Mouse (Mus musculus) limb, embryonic 11.5 days (tissue): ENCODE results near the gene Rcc1l. TPM values are rescaled to one million over a fixed set of nuclear protein-coding genes. Genes with fewer than 3 reads are reported as not detected.

Experiments used
- ATAC-seq: fragments of 200-750 bp; cut with Nextera tagmentation; 2 replicates; pipeline ENCODE4 v1.8.0; 2017; ENCODE audit warnings: low read depth; ENCODE audit not compliant: insufficient number of reproducible peaks, low FRiP score, low TSS enrichment
- DNase-seq: peaks from one replicate; pipeline ENCODE4 v3.0.0-alpha.2; 2015; ENCODE audit warnings: low spot score
- H3K27ac ChIP-seq: fragments of 300-500 bp; sonication (generic); replicated peaks from 2 replicates; pipeline ENCODE4 v1.5.1; 2014; ENCODE audit warnings: low read depth, mild to moderate bottlenecking, low read length
- H3K27me3 ChIP-seq: fragments of 300-500 bp; sonication (generic); 2 replicates; pipeline ENCODE4 v1.6.1; 2014; ENCODE audit warnings: mild to moderate bottlenecking, low read length, mixed read lengths; ENCODE audit not compliant: control insufficient read depth, insufficient read depth
- H3K36me3 ChIP-seq: fragments of 300-500 bp; sonication (generic); 2 replicates; pipeline ENCODE4 v1.6.1; 2014; ENCODE audit warnings: mild to moderate bottlenecking, low read length, moderate library complexity, mixed read lengths; ENCODE audit not compliant: control insufficient read depth, insufficient read depth
- H3K4me1 ChIP-seq: fragments of 300-500 bp; sonication (generic); 2 replicates; pipeline ENCODE4 v1.6.1; 2014; ENCODE audit warnings: low read length, mixed read lengths; ENCODE audit not compliant: control insufficient read depth, insufficient read depth
- H3K4me2 ChIP-seq: fragments of 300-500 bp; sonication (generic); 2 replicates; pipeline ENCODE4 v1.6.1; 2014; ENCODE audit warnings: low read depth, mild to moderate bottlenecking, moderate library complexity; ENCODE audit not compliant: severe bottlenecking
- H3K4me3 ChIP-seq: fragments of 300-500 bp; sonication (generic); 2 replicates; pipeline ENCODE4 v1.5.1; 2014; ENCODE audit warnings: low read depth, low read length
- H3K9ac ChIP-seq: fragments of 300-500 bp; sonication (generic); 2 replicates; pipeline ENCODE4 v1.6.1; 2014; ENCODE audit warnings: mild to moderate bottlenecking, low read length
- H3K9me3 ChIP-seq: fragments of 300-500 bp; sonication (generic); 2 replicates; pipeline ENCODE4 v1.6.1; 2016; ENCODE audit warnings: low read length; ENCODE audit not compliant: control insufficient read depth
- WGBS: fragments of 180-500 bp; shearing (Covaris S2); extraction: QIAGEN DNeasy Blood & Tissue Kit; methylation state at CpG from one replicate; pipeline ENCODE4 v1.1.7; 2014; 5-methylcytosine and 5-hydroxymethylcytosine counted together
- polyA plus RNA-seq: library from polyadenylated mRNA; unstranded; fragments of >200 nt; fragmentation: Nextera tagmentation; extraction: Ambion mirVana; gene quantifications from 2 replicates; pipeline ENCODE4 v1.2.1, GENCODE M21; 2014

The Rcc1l gene
- polyA plus RNA-seq, 1 experiment from 2014 or later, result 35.8 TPM

- no peak for DNase-seq
- no peaks in the 10 kb centered on the region for H3K27me3 ChIP-seq
- H3K36me3 ChIP-seq, result no peaks in the 10 kb centered on the region
- ATAC-seq, result no peak
- no peak overlapping the region for H3K4me2 ChIP-seq
- H3K27ac ChIP-seq, result no peak overlapping the region
- H3K4me1 ChIP-seq, result no peaks in the 10 kb centered on the region
- WGBS, result 81% methylated on average over 10 of the region's 10 CpGs
- H3K9me3 ChIP-seq, result no peaks in the 10 kb centered on the region; the same call in 1 of the 2 replicates
- H3K9ac ChIP-seq, result no peak overlapping the region
- H3K4me3 ChIP-seq, result no peak overlapping the region
Measured at GRCm38 (mm10) chr5:134206721-134207120, 30.1 kb upstream of the Rcc1l start.

- no peaks in the 10 kb centered on the region for H3K4me1 ChIP-seq
- H3K36me3 ChIP-seq, result no peaks in the 10 kb centered on the region
- no peak overlapping the region for H3K27ac ChIP-seq
- H3K9me3 ChIP-seq, result no peaks in the 10 kb centered on the region
- DNase-seq, result no peak
- H3K4me3 ChIP-seq, result no peak overlapping the region
- no peak for ATAC-seq
- H3K4me2 ChIP-seq, result no peak overlapping the region
- H3K27me3 ChIP-seq, result no peaks in the 10 kb centered on the region
- 89% methylated on average over 8 of the region's 8 CpGs for WGBS
- H3K9ac ChIP-seq, result no peak overlapping the region
Measured at GRCm38 (mm10) chr5:134193664-134194063, 17.1 kb upstream of the Rcc1l start.

GRCm38 (mm10) chr5:134188571-134188970, 12.0 kb upstream of the Rcc1l start:
- no peak for ATAC-seq
- Histone ChIP-seq H3K9me3 (no peaks in the 10 kb centered on the region), H3K27ac (no peak overlapping the region), H3K4me3 (no peak overlapping the region), H3K4me2 (no peak overlapping the region), H3K36me3 (no peaks in the 10 kb centered on the region), H3K9ac (no peak overlapping the region), H3K4me1 (peaks cover under 1% of the 10 kb centered on the region; the same call in 1 of the 2 replicates), H3K27me3 (no peaks in the 10 kb centered on the region)
- no peak for DNase-seq
- WGBS, result 67% methylated on average over 7 of the region's 7 CpGs

DNA sequence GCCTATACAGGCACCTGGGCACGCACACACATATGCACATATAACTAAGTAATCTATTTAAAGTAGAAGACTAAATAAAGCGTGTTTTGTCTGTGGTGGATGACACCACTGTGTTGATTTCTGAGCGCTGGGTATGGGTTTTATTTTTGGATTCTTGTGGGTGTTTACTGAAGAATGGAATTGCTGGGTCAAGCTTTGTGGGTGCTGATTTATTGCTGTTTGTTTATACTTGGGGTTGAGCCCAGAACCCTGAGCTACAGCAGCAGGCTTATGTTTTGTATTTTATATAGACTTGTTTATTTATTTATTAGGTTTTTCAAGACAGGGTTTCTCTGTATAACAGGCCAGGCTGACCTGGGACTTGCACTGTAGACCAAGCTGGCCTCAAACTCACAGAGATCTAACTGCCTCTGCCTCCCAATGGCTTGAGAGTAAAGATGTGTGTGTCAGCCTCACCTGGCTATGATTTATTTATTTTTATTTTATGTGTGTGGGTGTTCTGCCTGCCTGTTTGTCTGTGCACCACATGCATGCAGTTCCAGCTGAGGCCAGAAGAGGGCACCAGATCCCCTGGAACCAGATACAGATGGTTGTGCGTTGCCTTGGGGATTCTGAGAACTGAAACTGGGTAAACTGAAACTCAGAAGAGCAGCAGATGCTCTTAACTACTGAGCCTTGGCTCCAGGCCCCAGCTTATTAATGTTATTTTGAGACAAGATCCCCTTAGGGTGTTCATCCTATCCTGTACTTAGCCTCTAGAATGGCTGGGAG, 10.6 kb upstream of the Rcc1l start:
- Histone ChIP-seq H3K4me2 (no peak overlapping the region), H3K4me3 (no peak overlapping the region), H3K27me3 (no peaks in the 10 kb centered on the region), H3K9me3 (no peaks in the 10 kb centered on the region), H3K36me3 (no peaks in the 10 kb centered on the region), H3K27ac (no peak overlapping the region), H3K9ac (no peak overlapping the region), H3K4me1 (peaks cover 12% of the 10 kb centered on the region)
- 84% methylated on average over 4 of the region's 4 CpGs for WGBS
- DNase-seq (peak; percentile 81), ATAC-seq (no peak)

DNA sequence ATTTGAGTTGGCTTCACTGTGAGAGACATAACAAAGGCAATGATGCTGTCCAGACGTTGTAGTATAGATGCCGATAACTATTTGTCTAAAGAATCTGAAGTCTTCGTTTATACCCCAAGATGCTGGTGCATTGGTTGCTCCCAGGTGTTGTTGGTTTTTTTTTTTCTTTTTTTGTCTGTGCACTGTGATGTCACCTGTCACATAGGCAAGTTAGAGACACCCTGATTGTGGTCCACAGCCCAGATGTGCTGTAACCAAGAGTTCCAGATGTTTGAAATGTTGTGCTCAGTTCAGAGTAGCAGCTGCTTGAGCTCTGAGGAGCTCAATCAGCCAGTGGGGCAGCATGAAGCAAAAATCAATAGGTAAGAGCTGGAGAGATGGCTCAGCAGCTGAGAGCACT, 9.5 kb upstream of the Rcc1l start:
- no peak overlapping the region for H3K27ac ChIP-seq

DNA sequence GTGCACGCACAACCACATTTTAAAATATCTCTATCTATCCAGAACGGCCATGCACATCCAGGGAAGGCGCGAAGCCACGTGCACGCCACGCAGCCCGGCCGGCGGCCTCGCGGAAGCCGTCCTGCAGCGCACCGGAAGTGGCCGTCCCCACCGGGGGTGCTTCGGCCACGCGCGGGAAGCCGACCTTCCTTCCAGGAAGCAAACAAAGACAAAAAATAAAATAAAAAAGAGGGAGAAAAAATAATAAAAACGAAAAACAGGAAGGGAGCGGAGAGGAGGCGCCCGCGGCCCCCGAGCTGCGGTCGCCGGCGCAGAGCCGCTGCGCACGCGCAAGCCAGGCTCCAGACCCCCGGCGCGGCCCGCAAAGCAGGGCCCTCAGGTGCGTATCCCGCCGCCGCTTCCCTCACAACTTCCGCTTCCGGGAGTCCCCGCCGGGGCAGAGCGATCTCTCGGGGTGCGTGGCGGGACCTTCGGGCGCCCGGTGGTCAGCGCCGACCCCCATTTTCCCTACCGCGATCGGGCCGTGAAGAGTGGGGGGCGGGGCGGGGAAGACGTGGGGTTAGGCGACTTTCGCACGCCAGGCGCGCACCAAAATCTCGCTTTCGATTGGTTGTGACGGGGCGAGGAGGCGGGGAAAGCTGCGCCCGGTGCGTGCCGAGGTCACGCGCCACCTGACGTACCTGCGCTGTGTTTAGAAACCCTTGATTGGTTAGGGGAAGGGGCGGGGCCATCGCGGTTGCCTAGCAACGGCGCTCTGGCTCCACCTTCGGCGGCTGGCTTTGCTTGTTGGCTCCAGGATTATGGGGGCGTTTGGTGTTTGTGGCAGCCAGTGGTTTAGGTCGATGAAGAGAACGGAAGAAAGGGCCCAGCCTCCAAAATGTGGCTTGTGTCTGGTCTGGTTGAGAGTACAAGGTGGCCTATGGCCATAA, 7.6 kb upstream of the Rcc1l start, which contains the start of gene Gtf2ird2:
TSS of gene Gtf2ird2 (plus strand) at position 140 of the 929 bp plus-strand sequence.
- peak; percentile 99 for DNase-seq
- Histone ChIP-seq H3K4me3 (peak within 1 kb of the TSS; percentile 76), H3K27me3 (no peaks in the 10 kb centered on the region), H3K27ac (peak within 1 kb of the TSS; percentile 92), H3K9me3 (no peaks in the 10 kb centered on the region), H3K9ac (peak within 1 kb of the TSS; percentile 92), H3K4me2 (peak within 1 kb of the TSS; percentile 82), H3K36me3 (no peaks in the 10 kb centered on the region), H3K4me1 (peaks cover 12% of the 10 kb centered on the region)
- WGBS, result under 1% methylated on average over 92 of the region's 92 CpGs
- peak; percentile 90 for ATAC-seq

More for the DNA sequence above, 9.5 kb upstream of the Rcc1l start:
- Histone ChIP-seq H3K4me1 (peaks cover 12% of the 10 kb centered on the region), H3K9me3 (no peaks in the 10 kb centered on the region), H3K27me3 (no peaks in the 10 kb centered on the region), H3K4me3 (no peak overlapping the region), H3K36me3 (no peaks in the 10 kb centered on the region), H3K4me2 (no peak overlapping the region), H3K9ac (no peak overlapping the region)
- DNase-seq, result no peak
- 92% methylated on average over 3 of the region's 3 CpGs for WGBS
- no peak for ATAC-seq

DNA sequence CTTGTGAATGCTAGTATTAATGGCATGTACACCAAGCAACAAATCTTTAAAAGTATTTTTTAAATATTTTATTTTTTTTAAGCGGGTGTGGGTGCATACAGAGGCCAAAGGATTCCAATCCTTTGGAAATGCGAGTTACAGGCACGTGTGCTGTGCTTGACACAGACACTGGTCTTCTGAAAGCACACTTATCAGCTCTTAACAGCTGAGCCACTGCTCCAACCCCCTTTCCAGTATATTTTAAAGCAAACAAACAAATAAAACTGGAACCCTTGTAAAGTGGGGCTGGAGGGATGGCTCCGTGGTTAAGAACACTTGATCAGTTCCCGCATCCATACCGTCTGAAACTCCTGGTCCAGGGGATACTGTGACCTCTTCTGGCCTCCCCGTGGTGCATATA, 6.6 kb upstream of the Rcc1l start:
- Histone ChIP-seq H3K4me2 (peak overlapping the region; percentile 82), H3K27me3 (no peaks in the 10 kb centered on the region), H3K27ac (0 out of 2 replicates have a peak overlapping the region, but pooled peaks have one; percentile 36), H3K4me3 (peak overlapping the region; percentile 76), H3K9ac (peak overlapping the region; percentile 92), H3K9me3 (no peaks in the 10 kb centered on the region), H3K4me1 (peaks cover 12% of the 10 kb centered on the region), H3K36me3 (no peaks in the 10 kb centered on the region)
- WGBS, result 56% methylated on average over 7 of the region's 7 CpGs
- DNase-seq (no peak), ATAC-seq (no peak)

DNA sequence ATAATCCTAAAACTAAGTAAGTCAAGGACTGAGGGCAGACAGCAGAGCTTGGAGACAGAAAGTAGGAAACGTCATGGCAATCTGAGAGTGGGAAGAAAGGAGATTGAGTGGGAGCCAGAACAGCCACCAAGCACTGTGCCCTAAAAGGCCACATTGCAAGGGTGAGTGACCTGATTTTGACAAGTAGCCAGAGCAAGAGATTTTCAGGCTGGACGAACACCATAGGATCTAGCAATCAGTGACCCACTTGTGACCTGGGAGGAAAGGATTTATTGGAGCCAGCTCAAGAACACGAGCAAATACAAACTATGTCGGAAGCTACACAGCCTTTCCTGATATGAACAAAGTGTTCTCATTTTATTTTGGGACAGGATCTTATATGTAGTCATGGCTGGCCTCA, 6.2 kb upstream of the Rcc1l start:
- H3K27ac ChIP-seq, result no peak overlapping the region
- no peaks in the 10 kb centered on the region for H3K27me3 ChIP-seq
- DNase-seq, result no peak
- H3K9ac ChIP-seq, result no peak overlapping the region
- ATAC-seq, result no peak
- 74% methylated on average over 4 of the region's 4 CpGs for WGBS
- peaks cover 12% of the 10 kb centered on the region for H3K4me1 ChIP-seq
- H3K9me3 ChIP-seq, result no peaks in the 10 kb centered on the region
- no peak overlapping the region; the same call in 1 of the 2 replicates for H3K4me3 ChIP-seq
- H3K4me2 ChIP-seq, result peak overlapping the region; percentile 82
- H3K36me3 ChIP-seq, result no peaks in the 10 kb centered on the region
